Mouse (Mus musculus) lung, adult 2 months (tissue): ENCODE data around the gene Alpl.

Experiments used
- CTCF ChIP-seq: fragments of 200-500 bp; IDR thresholded peaks from 2 replicates; pipeline ENCODE4 v1.5.1; 2011; ENCODE audit warnings: mild to moderate bottlenecking, low read length, control low read depth; ENCODE audit not compliant: insufficient read depth
- POLR2A ChIP-seq: fragments of 200-500 bp; IDR thresholded peaks from 2 replicates; pipeline ENCODE4 v1.6.1; 2011; ENCODE audit warnings: low read depth, mild to moderate bottlenecking, control low read depth, low read length, borderline replicate concordance; ENCODE audit errors: extremely low read depth

- TF ChIP-seq CTCF (no peak), POLR2A (no peak)
Measured at GRCm38 (mm10) chr4:137727506-137728187, 68.5 kb downstream of the Alpl start.
